Mouse (Mus musculus) lung, postnatal 0 days (tissue): ENCODE data around the gene Psd.

Source experiments
- CTCF ChIP-seq: IDR thresholded peaks from 2 replicates; pipeline ENCODE4 v1.5.1; 2016; ENCODE audit warnings: antibody characterized with exemption, mild to moderate bottlenecking
- EP300 ChIP-seq: IDR thresholded peaks from 2 replicates; pipeline ENCODE4 v1.6.1; 2016; ENCODE audit warnings: antibody characterized with exemption, mild to moderate bottlenecking, control low read depth

GRCm38 (mm10) chr19:46338942-46339286 is 12.0 kb upstream of the Psd start:
- no peak for TF ChIP-seq CTCF
- TF ChIP-seq EP300: peak; percentile 7; the same call in 1 of the 2 replicates
